Mouse (Mus musculus) thymus, postnatal 0 days (tissue): ENCODE measurements at regions not wholly inside any gene's neighbourhood (a gene's known extent, or its start where the extent isn't known, plus 50 kb on each side); places are given as distances from the start of the nearest gene placed in this dataset.

Experiments
- DNase-seq: peaks from one replicate; pipeline ENCODE4 v3.0.0-alpha.2; 2015; ENCODE audit warnings: low spot score

DNA sequence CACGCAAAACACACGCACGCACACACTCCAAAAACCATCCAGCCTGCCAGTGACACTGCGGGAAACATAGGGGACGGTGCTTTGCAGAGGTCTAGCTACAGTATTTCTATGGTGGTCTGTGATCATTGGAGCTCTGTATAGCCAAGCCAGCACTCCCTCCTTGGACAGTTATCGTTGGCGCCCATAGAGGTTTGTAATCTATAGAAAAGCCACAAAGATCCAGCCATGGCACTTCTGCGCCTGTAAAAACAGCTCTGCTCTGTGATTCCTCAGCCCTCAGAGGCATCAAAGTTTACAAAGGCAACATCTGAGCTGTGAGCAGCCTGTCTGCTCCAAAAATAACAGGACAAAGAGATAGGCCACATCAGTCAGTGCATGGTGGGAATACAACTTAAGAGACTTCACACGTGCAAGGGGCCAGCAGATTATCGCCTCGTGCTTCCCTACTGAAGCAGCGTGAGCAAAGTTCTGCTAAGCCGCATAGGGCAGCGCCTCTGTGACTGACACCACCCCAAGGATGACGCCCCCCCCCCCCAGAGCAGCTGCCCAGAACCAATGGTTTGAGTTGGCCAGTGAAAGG is 194.7 kb downstream of the Ackr3 start:
- DNase-seq: no peak

DNA sequence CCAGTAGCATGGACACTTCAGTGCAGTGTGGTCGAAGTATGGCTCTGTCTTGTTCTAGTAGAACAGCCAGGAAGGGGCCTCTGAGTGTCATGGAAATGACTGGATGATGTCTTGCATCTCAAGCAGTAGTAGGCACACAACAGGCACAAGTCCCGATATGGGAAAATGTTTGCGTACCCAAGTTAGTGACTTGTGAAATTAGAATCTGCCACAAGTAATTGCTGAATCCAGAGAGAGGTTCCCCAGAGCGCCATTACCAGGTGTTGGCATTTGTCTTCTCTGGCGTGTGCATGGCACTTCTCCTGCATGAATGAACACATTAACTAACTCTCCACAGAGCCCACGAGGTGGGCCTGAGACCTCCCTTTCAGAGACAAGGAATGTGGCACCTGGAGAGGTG is 199.3 kb downstream of the Ackr3 start:
- DNase-seq: no peak

DNA sequence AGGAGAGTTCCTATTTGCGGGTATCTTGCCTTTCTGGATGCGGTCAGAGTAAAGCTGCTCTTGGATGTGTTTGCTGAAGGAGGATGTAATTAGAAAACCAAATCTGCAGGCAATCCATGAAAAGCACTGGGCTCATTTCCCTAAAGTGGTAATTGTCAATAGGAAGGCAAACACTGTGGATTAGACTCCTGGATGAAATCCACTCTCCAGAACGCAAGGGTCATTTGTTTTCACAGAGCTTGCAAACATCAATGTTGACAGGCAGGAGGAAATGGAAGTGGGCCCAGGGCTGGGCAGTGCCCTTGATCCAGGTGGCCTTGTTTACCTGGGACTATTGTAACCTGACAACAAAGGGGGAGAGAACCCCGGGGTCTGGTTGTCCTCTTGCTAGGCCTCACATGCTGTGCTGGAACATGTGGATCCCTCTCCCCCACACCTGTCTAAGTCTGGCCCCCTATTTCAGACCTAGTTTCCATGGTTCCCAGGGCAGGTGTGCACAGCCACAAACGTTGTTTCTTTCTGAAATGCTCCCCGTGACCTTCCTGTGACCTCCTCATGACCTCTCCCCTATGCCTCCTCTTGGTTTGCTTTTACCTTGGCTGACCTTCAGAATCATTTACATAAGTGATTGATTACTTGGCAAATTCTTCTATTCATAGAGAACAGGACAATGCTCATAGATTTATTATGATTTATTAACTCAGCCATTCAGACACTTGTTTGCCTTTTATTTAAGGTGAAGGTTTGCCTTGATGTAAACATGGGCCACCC is 197.9 kb upstream of the Cops8 start:
- no peak for DNase-seq

DNA sequence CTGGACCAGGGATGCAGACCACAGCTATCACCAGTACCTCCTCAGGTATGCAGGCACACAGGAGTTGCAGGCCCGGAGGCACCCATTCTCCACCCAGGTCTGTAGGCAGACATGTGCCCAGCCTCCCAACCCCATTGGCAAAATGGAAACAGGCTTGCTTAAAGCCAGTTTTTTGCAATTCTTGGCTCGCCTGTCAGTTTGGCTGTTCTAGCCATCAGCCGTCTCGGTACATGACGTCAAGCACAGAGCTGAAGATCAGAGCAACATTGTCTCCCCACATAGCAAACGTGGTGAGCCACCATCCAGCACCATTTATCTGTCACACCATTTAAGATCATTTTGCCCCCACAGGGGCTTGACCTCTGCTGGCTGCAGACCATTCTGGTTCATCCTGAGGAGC is 196.1 kb upstream of the Cops8 start:
- no peak for DNase-seq

DNA sequence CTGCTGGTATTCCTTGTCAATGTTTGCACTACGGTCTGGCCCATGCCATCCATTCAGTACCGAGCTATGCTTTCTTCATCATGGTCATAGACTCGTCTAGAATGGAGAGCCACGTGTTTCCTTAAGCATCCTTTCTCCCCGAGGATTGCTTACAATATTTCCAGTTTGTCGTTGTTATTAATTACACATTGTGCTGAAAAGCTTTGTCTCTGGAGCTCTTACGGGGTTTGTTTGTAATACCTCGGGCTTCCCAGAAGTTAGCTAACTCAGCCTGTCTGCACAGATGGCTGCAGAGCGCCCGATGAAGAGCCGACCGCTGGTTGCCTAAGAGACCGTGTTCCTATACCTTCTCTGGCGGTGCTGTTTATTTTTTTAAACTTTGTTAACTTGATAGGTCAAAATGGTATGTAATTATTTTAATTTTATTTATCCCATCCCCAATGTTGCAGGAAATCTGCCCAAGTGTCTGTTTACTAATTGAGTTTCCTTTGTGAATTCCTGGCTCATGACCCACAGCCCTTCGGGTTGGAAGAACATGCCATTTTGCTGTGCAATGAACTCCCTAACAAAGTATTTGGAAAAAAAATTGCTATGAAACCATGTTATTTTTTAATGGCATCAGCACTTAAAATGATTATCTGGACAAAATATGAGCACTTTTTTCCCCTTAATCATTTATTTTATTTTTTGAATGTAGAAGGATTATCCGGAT is 194.1 kb upstream of the Cops8 start:
- DNase-seq: no peak

DNA sequence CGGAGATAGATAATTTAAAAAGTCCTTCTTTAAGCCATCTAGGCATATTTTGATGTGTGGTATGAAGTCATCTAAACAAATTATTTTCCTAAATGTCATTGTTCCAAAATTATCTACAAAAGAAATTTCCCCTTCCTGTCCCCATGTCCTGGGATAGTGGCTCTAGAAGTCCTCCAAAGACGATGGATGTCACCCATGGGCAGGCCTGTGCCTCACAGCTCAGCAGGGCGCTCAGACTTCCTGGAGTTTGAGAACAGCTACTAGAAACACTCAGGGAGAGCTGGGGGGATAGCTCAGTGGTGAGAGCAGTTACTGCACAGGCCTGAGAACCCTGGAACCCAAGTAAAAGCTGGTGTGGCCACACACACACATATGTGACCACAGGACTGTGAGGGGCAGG is 193.5 kb upstream of the Cops8 start:
- DNase-seq: no peak

DNA sequence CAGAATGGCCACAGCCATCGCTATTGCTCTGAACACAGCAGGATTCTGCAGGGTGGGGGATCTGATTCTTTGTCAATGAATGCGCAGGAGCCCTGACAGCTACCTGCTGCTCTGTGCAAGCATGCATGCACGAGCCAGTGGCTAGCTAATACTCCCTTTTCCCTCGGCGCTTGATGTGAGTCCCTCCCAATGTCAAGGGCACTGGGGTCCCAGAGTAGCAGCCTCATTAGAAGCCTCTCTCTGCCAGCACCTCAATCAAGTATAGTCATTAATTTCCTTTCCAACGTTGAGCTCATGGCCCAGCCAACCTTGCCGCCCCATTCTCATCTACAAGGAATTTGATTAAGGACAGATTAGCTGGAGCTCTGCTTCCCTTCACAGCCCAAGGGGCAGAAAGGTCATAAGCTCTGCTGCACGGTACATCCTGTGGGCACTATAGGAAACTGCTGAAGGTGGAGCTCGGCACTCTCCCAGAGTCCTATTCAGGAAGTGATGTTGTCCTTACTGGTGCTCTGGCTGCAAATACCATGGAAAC is 190.2 kb upstream of the Cops8 start:
- no peak for DNase-seq

DNA sequence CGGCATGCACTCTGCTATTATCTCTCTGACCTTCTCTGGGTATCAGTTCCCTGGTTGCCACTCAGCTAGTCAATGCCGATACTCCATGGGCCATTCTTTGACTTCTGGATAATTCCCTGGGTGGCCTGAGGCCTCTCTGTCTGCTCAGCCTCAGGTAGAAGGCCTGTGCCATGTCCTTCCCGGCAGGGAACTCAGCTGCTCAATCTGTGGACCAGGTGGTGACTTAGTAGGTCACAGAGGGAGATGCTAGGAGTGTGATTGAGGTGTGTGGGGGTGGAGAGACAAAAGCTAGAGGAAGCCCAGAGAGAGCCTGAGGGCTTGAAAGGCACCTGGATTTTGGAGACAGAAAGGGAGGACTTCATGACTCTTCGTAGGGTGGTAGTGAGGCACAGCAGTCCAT is 188.0 kb upstream of the Cops8 start:
- DNase-seq: no peak

DNA sequence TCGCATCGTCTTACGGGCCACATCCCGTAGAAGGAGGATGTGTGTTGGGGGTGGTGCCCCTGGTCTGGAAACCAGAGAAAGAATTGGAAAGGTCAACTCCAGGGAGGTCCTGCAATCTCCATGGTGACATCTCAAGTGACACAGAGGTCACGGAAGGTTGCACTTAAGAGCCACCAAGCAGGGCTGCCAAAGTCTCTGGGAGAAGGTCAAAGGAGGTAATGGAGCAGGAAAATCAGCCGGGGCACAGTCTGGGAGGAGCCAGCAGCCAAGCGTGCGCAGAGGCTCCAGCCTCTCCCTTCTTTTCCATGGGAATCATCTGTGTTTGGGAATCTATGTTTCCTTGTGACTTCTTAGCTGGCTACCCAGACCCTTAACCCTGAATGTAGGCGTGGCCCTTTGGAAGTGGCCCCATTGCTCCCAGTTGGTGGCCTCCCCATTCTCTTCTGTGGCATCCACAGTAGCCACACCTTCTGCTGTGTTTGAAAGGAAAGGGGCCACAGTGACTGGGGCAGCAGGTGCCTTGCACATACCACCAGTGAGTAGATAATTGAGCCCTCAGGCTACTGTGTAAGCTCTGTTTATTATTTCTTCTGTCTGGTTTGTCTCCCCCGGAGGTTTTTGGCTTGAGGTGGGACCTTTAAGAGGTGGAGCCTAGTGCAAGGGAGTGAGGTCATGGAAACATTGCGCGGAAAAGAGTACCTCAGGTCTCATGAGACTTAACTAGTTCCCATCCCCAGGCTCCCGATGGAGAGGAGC is 178.5 kb upstream of the Cops8 start:
- no peak for DNase-seq

DNA sequence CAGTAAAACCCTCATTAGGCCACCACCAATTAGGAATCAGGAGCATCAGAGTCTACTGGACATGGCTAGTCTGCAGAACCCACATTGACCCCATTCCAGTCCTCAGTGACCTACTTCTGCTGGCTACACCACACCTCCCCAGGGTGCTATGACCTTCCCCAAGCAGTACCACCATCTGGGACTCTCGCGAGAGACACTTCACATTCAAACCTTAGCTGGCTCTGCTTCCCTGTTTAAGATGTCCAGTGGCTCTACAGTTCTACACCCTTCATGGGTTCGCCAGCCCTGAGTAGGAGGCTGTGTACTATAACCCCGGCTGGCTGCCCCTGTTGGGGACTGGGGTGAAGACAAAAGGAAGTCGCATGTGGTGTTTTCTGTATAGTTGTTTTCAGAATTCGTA is 174.4 kb upstream of the Cops8 start:
- DNase-seq: no peak

DNA sequence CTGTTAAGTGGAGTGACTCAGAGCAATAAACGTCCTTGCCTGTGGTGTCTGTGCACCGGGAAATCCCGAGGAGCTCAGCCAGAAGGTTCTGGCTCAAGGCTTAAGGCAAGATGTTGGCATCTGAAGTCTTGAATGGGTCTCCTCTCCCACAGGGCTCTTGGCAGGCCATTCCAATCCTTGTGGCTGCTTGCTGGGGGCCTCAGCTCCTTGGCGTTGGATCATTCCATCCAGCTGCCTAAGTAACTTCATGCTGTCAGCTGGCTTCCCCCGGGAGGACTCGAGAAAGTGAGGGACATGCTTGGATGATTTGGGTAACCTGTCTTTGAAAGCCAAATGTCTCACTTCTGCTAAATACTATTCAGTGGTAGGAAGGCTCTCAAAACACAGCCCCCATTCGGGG is 174.0 kb upstream of the Cops8 start:
- DNase-seq: no peak

DNA sequence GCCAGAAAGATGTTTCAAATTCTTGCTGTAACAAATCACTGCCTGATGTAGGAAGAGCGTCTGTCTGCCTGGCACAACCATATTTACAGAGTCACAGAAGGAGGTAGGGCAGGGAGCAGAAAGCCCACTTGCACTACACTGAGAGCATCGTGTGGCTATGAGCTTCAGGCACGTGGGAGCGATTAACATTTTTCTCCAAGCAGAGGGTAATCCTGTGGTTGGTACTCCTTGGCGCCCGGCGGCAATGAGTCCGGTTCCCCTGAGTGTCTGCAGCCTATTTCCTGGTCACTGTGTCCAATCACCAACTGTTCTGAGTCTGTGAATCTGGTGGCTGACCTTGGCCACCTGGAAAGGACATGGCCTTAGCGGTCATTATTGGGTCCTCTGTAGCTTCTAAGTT is 172.3 kb upstream of the Cops8 start:
- DNase-seq: no peak

DNA sequence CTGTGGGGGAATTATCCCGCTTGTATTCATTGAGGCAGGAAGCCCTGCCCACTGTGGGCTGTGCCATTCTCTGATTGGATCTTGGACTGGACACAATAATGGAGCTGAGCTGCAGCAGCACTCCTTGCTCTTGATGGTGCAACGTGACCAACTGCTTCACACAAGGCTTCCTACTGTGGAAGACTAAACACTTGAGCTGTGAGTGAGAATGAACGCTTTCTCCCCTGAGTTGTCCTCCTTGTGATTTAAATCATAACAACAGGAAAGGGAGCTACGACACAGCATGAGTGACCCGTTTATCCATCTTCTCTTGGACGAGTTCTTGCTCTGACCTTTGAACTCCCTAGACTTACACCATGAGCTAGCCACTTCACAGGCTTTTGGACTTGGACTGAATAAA is 171.0 kb upstream of the Cops8 start:
- no peak for DNase-seq

DNA sequence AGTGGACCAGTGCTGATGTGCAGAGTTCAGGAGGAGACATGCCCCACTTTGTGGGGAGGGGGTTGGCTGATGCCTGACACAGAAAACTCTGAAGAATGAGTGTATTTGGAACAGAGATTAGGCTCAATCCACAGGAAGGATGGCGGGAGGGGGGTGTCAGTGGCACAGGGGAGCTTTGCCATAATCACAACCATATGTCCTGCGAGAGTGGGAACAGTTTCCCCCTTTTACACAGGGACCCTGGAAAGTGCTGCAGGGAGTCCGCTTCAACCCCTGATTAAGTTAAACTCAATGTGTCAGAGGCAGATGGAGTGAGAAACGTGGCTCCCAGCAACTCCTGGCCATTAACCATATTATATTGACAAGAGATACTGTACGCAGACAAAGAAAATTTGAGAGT is 168.9 kb upstream of the Cops8 start:
- DNase-seq: no peak

DNA sequence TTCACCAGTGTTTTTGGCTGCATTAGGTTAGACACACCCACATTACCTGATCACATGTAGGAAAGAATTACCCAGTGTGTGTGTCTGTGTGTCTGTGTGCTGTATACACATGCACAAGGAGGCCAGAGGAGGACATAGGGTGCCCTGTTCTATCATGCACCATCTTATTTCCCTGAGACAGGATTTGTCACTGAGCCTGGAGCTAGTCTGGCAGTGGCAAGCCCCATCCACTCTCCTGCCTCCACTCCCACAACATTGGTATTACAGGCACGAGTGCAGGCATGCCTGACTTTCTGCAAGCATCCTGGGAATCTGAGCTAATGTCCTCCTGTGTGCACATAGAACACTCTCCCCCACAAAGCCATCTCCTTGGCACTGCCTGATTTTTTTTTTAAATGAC is 162.1 kb upstream of the Cops8 start:
- no peak for DNase-seq

DNA sequence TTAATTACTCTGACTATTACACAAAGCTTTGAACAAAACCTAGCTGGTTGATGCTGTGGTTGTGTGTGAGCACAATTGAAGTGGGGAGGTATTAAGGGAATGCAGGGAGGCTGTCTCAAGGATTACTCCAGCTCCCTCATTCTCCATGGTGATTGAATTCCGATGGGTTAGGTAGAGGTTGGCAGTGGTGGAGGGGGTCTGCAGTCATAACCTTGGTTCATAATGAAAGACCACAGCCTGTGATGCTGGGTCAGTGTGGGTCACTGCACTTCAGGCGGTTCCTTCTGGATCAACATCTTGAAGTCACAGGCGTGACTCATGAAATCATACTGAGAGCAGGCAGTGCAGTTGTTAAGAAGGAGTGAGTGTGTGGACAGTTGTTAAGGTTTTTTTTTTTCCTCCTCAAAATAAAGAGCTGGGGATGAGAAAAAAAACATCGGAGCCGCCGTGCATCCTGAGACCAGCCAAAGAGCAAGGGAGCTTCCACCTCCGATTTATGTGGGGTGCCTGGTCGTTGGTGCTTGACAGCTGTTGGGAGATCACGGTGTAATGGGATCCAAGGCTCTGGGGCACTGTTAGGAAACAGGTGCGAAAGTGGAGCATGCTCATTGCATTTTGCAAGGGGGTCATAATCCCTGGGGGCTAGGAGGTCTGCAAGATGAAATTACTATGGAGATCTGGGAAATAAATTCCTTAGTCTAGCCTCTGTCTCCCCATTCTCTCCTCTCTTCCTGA is 161.5 kb upstream of the Cops8 start:
- DNase-seq: no peak

DNA sequence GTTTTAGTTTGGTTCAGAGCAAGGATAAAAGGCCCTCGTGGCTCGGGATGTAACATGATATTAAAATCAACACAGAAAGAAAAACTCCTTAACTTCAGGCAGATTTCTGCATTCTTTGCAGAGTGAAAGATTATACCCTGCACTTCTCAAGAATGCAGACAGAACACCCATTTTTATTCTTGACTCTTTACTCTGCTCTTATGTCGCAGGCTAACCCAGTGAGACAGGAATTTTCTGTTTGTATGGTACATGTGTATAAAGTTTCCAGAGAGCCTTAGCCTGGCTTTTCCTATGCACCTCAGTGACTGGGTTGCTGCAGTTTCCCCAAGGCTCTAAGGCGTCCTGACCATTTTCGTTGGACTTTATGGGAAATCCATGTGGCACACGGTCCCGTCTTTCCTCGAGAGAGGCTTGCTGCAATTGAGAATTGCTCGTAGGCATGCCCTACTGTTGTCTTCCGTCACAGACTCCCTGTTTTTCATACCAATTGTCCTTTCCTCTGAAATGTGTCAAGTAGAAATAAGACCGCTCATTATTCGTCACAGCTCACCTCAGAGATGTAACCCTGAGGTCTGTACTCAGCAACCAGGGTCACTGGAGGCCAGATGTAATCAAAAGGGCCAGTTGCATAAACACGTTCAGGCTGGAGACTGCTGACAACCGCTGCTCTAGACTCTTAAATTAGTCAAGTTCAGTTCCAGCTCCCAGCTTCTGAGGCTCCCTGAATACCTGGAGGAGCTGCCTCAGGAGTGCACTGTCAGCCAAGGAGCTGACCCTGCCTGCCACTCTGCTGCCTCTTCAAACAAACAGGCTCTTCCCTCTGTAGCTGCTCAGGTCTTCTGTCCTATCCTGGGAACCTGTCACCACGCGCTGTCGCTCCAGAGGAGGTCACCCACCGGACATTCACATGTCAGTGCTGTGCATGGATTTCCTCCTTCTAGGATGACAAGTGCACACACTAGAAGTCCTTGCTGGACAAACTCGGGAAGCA is 160.2 kb upstream of the Cops8 start:
- no peak for DNase-seq

DNA sequence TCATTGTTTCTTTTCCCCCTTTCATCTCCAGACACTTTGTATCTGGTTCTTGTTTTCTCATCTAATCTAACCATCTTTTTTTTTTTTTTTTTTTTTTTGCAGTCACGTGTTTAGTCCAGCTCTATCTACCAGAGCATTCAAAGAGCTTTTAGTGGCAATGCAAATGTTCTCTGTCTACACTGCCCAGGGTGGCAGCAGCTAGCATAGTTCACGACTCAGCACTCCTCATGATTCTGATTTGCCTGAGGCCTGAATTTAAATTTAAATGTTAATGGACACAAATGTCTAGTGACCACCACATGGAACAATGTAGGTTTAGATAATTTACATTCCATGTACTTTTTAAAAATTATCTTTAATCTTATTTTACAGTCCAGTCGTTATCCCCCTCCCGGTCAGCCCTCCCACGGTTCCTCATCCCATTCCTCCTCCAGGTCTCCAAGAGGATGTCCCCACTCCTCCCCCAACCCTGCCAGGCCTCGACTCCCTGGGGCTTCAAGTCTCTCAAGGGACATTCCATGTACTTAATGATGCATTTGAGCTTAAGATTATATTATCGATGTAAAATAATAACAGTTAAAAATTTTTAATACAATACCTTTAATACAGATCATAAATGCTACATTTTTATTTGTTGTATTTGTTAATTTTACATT is 153.1 kb upstream of the Cops8 start:
- no peak for DNase-seq

DNA sequence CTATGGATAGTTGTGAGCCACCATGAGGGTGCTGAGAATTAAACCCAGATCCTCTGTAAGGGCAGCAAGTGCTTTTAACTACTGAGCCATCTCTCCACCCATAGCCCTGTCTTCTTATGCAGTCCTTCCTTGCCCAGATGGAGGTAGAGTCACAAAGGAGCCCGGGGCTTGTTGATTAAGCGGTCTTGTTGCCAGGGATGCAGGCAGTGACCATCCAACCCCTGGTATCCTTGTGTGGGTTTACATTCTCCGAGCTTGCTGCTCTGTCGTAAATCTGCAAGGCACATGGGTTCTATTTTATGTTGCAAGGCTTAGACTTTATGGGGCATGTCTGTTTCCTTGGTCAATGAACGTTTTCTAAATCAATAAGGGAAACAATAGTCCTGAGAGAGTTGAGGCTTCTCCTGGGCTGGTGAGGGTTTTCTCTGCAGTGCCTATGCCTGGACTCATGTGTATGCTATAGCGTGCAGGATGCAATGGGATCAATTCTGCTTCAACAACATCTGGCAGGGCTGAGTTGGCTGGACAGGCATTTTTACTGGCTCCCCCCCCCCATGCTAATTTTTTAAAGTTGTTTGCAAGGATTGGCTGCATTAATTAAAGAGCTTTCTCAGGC is 150.7 kb upstream of the Cops8 start:
- no peak for DNase-seq
